Mouse (Mus musculus): ENCODE measurements around the gene AI854703. TPM values are rescaled to one million over a fixed set of nuclear protein-coding genes. Genes with fewer than 3 reads are reported as not detected.

AI854703 gene
- total and polyA plus RNA-seq, 2 experiments from 2014 or later, result 23.8 to 24.4 TPM

DNA sequence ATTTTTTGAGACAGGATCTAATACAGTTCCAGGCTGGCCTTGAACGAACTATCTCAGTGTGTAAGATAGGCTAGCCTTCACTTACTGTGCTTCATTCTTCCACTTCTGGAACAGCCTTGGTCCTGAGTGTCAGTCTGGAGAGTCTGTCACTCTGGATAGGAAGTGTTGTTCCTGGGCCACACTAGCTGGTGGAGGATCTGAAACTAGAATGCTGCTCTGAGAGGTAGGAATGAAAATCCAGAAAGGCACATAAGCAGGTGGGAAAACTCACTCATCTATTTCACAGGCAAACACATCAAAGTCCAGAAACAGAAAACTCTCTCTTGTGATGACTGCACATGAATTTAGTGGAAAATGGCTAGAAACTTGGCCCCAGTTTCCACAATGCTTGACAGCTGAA lies 26.0 kb upstream of the AI854703 start:
- no peak for TF ChIP-seq CTCF (IDR thresholded peaks at IDR 0.05; ENCODE audit: low read depth)
- H3K9me3 ChIP-seq (ENCODE audit: low read length), result peaks cover 12% of the 10 kb centered on the region; the same call in 1 of the 2 replicates
- ATAC-seq, result no peak

GRCm38 (mm10) chr6:48601271-48602079 lies 25.1 kb upstream of the AI854703 start, which contains the start of gene Zfp775:
Zfp775 (plus strand) TSS chr6:48602063.
- H3K27me3 ChIP-seq (ENCODE audit: insufficient read depth, low read length), result no peaks in the 10 kb centered on the region
- H3K4me1 ChIP-seq (ENCODE audit: insufficient read depth), result peaks cover 9% of the 10 kb centered on the region; the same call in 1 of the 2 replicates
- peak within 1 kb of the TSS; percentile 70 for H3K4me3 ChIP-seq (ENCODE audit: low read depth, low read length)
- WGBS, result 5% methylated on average over 42 of the region's 42 CpGs
- H3K4me2 ChIP-seq (ENCODE audit: low read depth), result peak within 1 kb of the TSS; percentile 97
- DNase-seq (peak; percentile 97), ATAC-seq (peak; percentile 99)
- peak within 1 kb of the TSS; percentile 94 for H3K9ac ChIP-seq
- peak within 1 kb of the TSS; percentile 91 for H3K27ac ChIP-seq (ENCODE audit: low read depth, low read length)
- peaks cover 25% of the 10 kb centered on the region for H3K36me3 ChIP-seq (ENCODE audit: insufficient read depth)
- H3K9me3 ChIP-seq (ENCODE audit: low read length), result peaks cover 12% of the 10 kb centered on the region; the same call in 1 of the 2 replicates
- no peak for TF ChIP-seq CTCF (IDR thresholded peaks at IDR 0.05; ENCODE audit: low read depth)

More for the DNA sequence above, 26.0 kb upstream of the AI854703 start:
- no peak for DNase-seq
- H3K4me2 ChIP-seq (ENCODE audit: low read depth), result no peak overlapping the region
- H3K9ac ChIP-seq, result no peak overlapping the region
- H3K27ac ChIP-seq (ENCODE audit: low read depth, low read length), result no peak overlapping the region
- WGBS, result 91% methylated on average over 1 of the region's 1 CpGs
- H3K36me3 ChIP-seq (ENCODE audit: insufficient read depth), result peaks cover 30% of the 10 kb centered on the region
- no peaks in the 10 kb centered on the region for H3K27me3 ChIP-seq (ENCODE audit: insufficient read depth, low read length)
- peaks cover 9% of the 10 kb centered on the region; the same call in 1 of the 2 replicates for H3K4me1 ChIP-seq (ENCODE audit: insufficient read depth)
- H3K4me3 ChIP-seq (ENCODE audit: low read depth, low read length), result no peak overlapping the region

GRCm38 (mm10) chr6:48602080-48602741 lies 24.4 kb upstream of the AI854703 start:
- 0 out of 2 replicates have a peak, but pooled peaks cover 6% of the 10 kb centered on the region for H3K9me3 ChIP-seq (ENCODE audit: low read length)
- WGBS, result 1% methylated on average over 27 of the region's 28 CpGs
- H3K27ac ChIP-seq (ENCODE audit: low read depth, low read length), result peak overlapping the region; percentile 91
- H3K9ac ChIP-seq, result peak overlapping the region; percentile 94
- TF ChIP-seq CTCF (IDR thresholded peaks at IDR 0.05; ENCODE audit: low read depth), result no peak
- H3K36me3 ChIP-seq (ENCODE audit: insufficient read depth), result peaks cover 18% of the 10 kb centered on the region
- H3K4me1 ChIP-seq (ENCODE audit: insufficient read depth), result peaks cover 9% of the 10 kb centered on the region; the same call in 1 of the 2 replicates
- ATAC-seq, result peak; percentile 76
- H3K4me2 ChIP-seq (ENCODE audit: low read depth), result peak overlapping the region; percentile 97
- no peaks in the 10 kb centered on the region for H3K27me3 ChIP-seq (ENCODE audit: insufficient read depth, low read length)
- peak overlapping the region; percentile 70 for H3K4me3 ChIP-seq (ENCODE audit: low read depth, low read length)
- peak; percentile 75 for DNase-seq

DNA sequence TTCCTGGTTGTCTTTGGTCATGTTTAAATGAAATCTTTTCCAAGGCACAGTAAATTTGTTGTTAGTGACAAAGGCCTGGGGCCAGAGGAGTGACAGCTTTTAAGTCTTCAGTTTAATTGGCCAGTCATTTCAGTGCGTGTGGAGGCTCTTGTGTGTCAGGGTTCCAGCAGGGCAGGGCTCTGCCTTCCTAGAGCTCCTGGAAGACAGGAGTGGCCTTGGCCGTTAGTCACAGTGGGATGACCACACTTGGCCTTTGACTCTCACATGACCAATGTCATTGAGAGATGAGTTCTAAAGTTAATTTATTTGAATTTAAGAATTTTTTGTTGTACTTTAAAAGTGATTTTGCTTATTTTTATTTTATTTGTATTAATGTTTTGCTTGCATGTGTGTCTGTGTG lies 18.4 kb upstream of the AI854703 start:
- no peak for TF ChIP-seq CTCF (IDR thresholded peaks at IDR 0.05; ENCODE audit: low read depth)
- ATAC-seq (no peak), DNase-seq (no peak)
- H3K27me3 ChIP-seq (ENCODE audit: insufficient read depth, low read length), result no peaks in the 10 kb centered on the region
- H3K4me3 ChIP-seq (ENCODE audit: low read depth, low read length), result no peak overlapping the region
- H3K36me3 ChIP-seq (ENCODE audit: insufficient read depth), result peaks cover 3% of the 10 kb centered on the region; the same call in 1 of the 2 replicates
- H3K27ac ChIP-seq (ENCODE audit: low read depth, low read length), result no peak overlapping the region
- no peaks in the 10 kb centered on the region for H3K9me3 ChIP-seq (ENCODE audit: low read length)
- no peak overlapping the region for H3K4me2 ChIP-seq (ENCODE audit: low read depth)
- 57% methylated on average over 2 of the region's 2 CpGs for WGBS
- 0 out of 2 replicates have a peak, but pooled peaks cover 2% of the 10 kb centered on the region for H3K4me1 ChIP-seq (ENCODE audit: insufficient read depth)
- no peak overlapping the region for H3K9ac ChIP-seq

GRCm38 (mm10) chr6:48609512-48609911 lies 17.1 kb upstream of the AI854703 start:
- no peak for DNase-seq
- H3K36me3 ChIP-seq (ENCODE audit: insufficient read depth), result peaks cover 11% of the 10 kb centered on the region

GRCm38 (mm10) chr6:48610657-48611056 lies 15.9 kb upstream of the AI854703 start:
- ATAC-seq (0 out of 2 replicates have a peak, but pooled peaks have one; percentile 32), DNase-seq (no peak)
- peaks cover 11% of the 10 kb centered on the region for H3K36me3 ChIP-seq (ENCODE audit: insufficient read depth)
- no peak overlapping the region for H3K4me2 ChIP-seq (ENCODE audit: low read depth)
- 85% methylated on average over 3 of the region's 3 CpGs for WGBS
- H3K4me3 ChIP-seq (ENCODE audit: low read depth, low read length), result no peak overlapping the region
- H3K4me1 ChIP-seq (ENCODE audit: insufficient read depth), result no peaks in the 10 kb centered on the region
- no peak overlapping the region for H3K9ac ChIP-seq
- peak; percentile 13; the same call in 1 of the 2 replicates for TF ChIP-seq CTCF (IDR thresholded peaks at IDR 0.05; ENCODE audit: low read depth)
- H3K9me3 ChIP-seq (ENCODE audit: low read length), result no peaks in the 10 kb centered on the region
- H3K27me3 ChIP-seq (ENCODE audit: insufficient read depth, low read length), result no peaks in the 10 kb centered on the region
- H3K27ac ChIP-seq (ENCODE audit: low read depth, low read length), result no peak overlapping the region

More at GRCm38 (mm10) chr6:48609512-48609911, 17.1 kb upstream of the AI854703 start:
- H3K9me3 ChIP-seq (ENCODE audit: low read length), result no peaks in the 10 kb centered on the region
- no peaks in the 10 kb centered on the region for H3K4me1 ChIP-seq (ENCODE audit: insufficient read depth)
- H3K4me3 ChIP-seq (ENCODE audit: low read depth, low read length), result no peak overlapping the region
- ATAC-seq, result no peak
- H3K27me3 ChIP-seq (ENCODE audit: insufficient read depth, low read length), result no peaks in the 10 kb centered on the region
- no peak overlapping the region for H3K9ac ChIP-seq
- 73% methylated on average over 7 of the region's 7 CpGs for WGBS
- H3K4me2 ChIP-seq (ENCODE audit: low read depth), result no peak overlapping the region
- TF ChIP-seq CTCF (IDR thresholded peaks at IDR 0.05; ENCODE audit: low read depth), result no peak
- H3K27ac ChIP-seq (ENCODE audit: low read depth, low read length), result no peak overlapping the region
